Mouse (Mus musculus) ES-E14 (cell line): ENCODE results near the gene Lrmda.

Experiments
- HCFC1 ChIP-seq: IDR thresholded peaks from 2 replicates; pipeline ENCODE4 v1.6.1; 2012; ENCODE audit warnings: low read length, inconsistent platforms, borderline replicate concordance; ENCODE audit not compliant: insufficient read depth
- ZC3H11A ChIP-seq: IDR thresholded peaks from 2 replicates; pipeline ENCODE4 v1.6.1; 2012; ENCODE audit warnings: low read depth, mild to moderate bottlenecking, inconsistent platforms, low read length, borderline replicate concordance
- ZNF384 ChIP-seq: IDR thresholded peaks from 2 replicates; pipeline ENCODE4 v1.6.1; 2012; ENCODE audit warnings: low read depth, low read length, inconsistent platforms

GRCm38 (mm10) chr14:22750409-22750808 lies 730.9 kb downstream of the Lrmda start:
- TF ChIP-seq ZNF384 (no peak), ZC3H11A (no peak), HCFC1 (no peak)
